In genomic region chr1:33490220-33490619, GRCm38 (mm10) we compare ENCODE assay signal across 17 mouse cellular contexts.
"Had no signal": no experiment of that assay in that cellular context is flagged by ENCODE, and none has a peak within 500 bp of the region (broad histone marks: within the 10 kb centered on the region; RNA-seq: fewer than 3 reads in every experiment).

No protein-coding gene starts in this region.

- H3K27ac ChIP-seq: liver, embryonic 13.5 days; midbrain, embryonic 13.5 days; neural tube, embryonic 13.5 days; stomach, embryonic 15.5 days had no signal

- H3K9me3 ChIP-seq: liver, embryonic 13.5 days; midbrain, embryonic 13.5 days; neural tube, embryonic 13.5 days; stomach, embryonic 15.5 days had no signal

- ATAC-seq: midbrain, embryonic 13.5 days had no signal

- DNase-seq: kidney, adult 18-20 months; kidney, adult 9 months; kidney, postnatal 14 days; kidney, postnatal 4 days; liver, embryonic 13.5 days; lung, adult 2 months; lung, postnatal 14 days; lung, postnatal 4 days; retina, postnatal 1 day; right cerebral cortex, postnatal 25 days; spleen, adult 18-20 months; thymus, adult 18-20 months; thymus, postnatal 36 days had no signal

- H3K36me3 ChIP-seq: midbrain, embryonic 13.5 days; neural tube, embryonic 13.5 days; stomach, embryonic 15.5 days had no signal

- H3K4me3 ChIP-seq: liver, embryonic 13.5 days; midbrain, embryonic 13.5 days; myocyte; neural tube, embryonic 13.5 days; stomach, embryonic 15.5 days had no signal

- H3K4me2 ChIP-seq: liver, embryonic 13.5 days; midbrain, embryonic 13.5 days; neural tube, embryonic 13.5 days; stomach, embryonic 15.5 days had no signal

- H3K27me3 ChIP-seq: liver, embryonic 13.5 days; midbrain, embryonic 13.5 days; neural tube, embryonic 13.5 days; stomach, embryonic 15.5 days had no signal

- H3K9ac ChIP-seq: liver, embryonic 13.5 days; midbrain, embryonic 13.5 days; neural tube, embryonic 13.5 days; stomach, embryonic 15.5 days had no signal

- H3K4me1 ChIP-seq: liver, embryonic 13.5 days; neural tube, embryonic 13.5 days; stomach, embryonic 15.5 days had no signal
